Mouse (Mus musculus) cortical plate, adult 2 months (tissue): Measurements from ENCODE around the gene Braf. TPM values are rescaled to one million over a fixed set of nuclear protein-coding genes. Genes with fewer than 3 reads are reported as not detected.
"Not testable (repeated sequence)": the region's sequence is repeated elsewhere in the genome, so short reads cannot be mapped to it uniquely, and the experiment has no call there.

Experiments used
- H3K27ac ChIP-seq: fragments of 200-500 bp; 2 replicates; pipeline ENCODE4 v1.5.1; 2012; ENCODE audit warnings: low read length, control low read depth, inconsistent platforms; ENCODE audit not compliant: insufficient read depth
- H3K4me1 ChIP-seq: fragments of 200-500 bp; 2 replicates; pipeline ENCODE4 v1.6.1; 2011; ENCODE audit warnings: low read length; ENCODE audit not compliant: control insufficient read depth, insufficient read depth
- H3K4me3 ChIP-seq: fragments of 200-500 bp; 2 replicates; pipeline ENCODE4 v1.5.1; 2011; ENCODE audit warnings: mild to moderate bottlenecking, low read length, control low read depth; ENCODE audit not compliant: insufficient read depth
- CTCF ChIP-seq: fragments of 200-500 bp; IDR thresholded peaks from 2 replicates; pipeline ENCODE4 v1.5.1; 2011; ENCODE audit warnings: mild to moderate bottlenecking, control low read depth, low read length; ENCODE audit not compliant: insufficient read depth; ENCODE audit errors: extremely low read depth
- POLR2A ChIP-seq: fragments of 200-500 bp; IDR thresholded peaks from 2 replicates; pipeline ENCODE4 v1.6.1; 2011; ENCODE audit warnings: mild to moderate bottlenecking, low read length, control low read depth; ENCODE audit not compliant: insufficient read depth; ENCODE audit errors: extremely low read depth
- polyA plus RNA-seq: library from polyadenylated mRNA; depleted of rRNA; stranded (reverse); fragments of >200 nt; gene quantifications from 2 replicates; pipeline ENCODE4 v1.2.3, GENCODE M21; 2012; rRNA removed

Gene Braf
- 38.5 and 39.1 TPM in 2 replicates for polyA plus RNA-seq

- no peak for TF ChIP-seq CTCF
- peak; percentile 57; the same call in 1 of the 2 replicates for TF ChIP-seq POLR2A
- peak within 1 kb of the TSS; percentile 95 for H3K4me3 ChIP-seq
- H3K27ac ChIP-seq, result peak within 1 kb of the TSS; percentile 95
- H3K4me1 ChIP-seq, result peaks cover 6% of the 10 kb centered on the region; the same call in 1 of the 2 replicates
Measured at GRCm38 (mm10) chr6:39724866-39725711, at the start of gene Braf. Braf (minus strand) TSS chr6:39725463.

- no peak for TF ChIP-seq POLR2A
- TF ChIP-seq CTCF, result no peak
- Histone ChIP-seq H3K27ac (no peak overlapping the region), H3K4me1 (no peaks in the 10 kb centered on the region)
Measured at GRCm38 (mm10) chr6:39775029-39775428, 49.8 kb upstream of the Braf start.

GRCm38 (mm10) chr6:39757229-39757628 lies 32.0 kb upstream of the Braf start:
- no peaks in the 10 kb centered on the region for H3K4me1 ChIP-seq
- TF ChIP-seq CTCF, result no peak
- no peak overlapping the region for H3K27ac ChIP-seq
- no peak overlapping the region for H3K4me3 ChIP-seq

More at GRCm38 (mm10) chr6:39775029-39775428, 49.8 kb upstream of the Braf start:
- H3K4me3 ChIP-seq, result no peak overlapping the region

GRCm38 (mm10) chr6:39749881-39750280 lies 24.6 kb upstream of the Braf start:
- H3K4me1 ChIP-seq, result no peaks in the 10 kb centered on the region
- H3K4me3 ChIP-seq, result no peak overlapping the region
- no peak overlapping the region for H3K27ac ChIP-seq
- TF ChIP-seq CTCF (no peak), POLR2A (no peak)

GRCm38 (mm10) chr6:39747094-39747493 lies 21.8 kb upstream of the Braf start:
- no peak overlapping the region for H3K4me3 ChIP-seq
- no peak overlapping the region for H3K27ac ChIP-seq
- TF ChIP-seq CTCF, result no peak
- no peaks in the 10 kb centered on the region for H3K4me1 ChIP-seq

GRCm38 (mm10) chr6:39745456-39745855 lies 20.2 kb upstream of the Braf start:
- TF ChIP-seq POLR2A (no peak), CTCF (no peak)
- H3K4me1 ChIP-seq, result no peaks in the 10 kb centered on the region
- H3K4me3 ChIP-seq, result no peak overlapping the region
- H3K27ac ChIP-seq, result no peak overlapping the region

GRCm38 (mm10) chr6:39739698-39740097 lies 14.4 kb upstream of the Braf start:
- not testable (repeated sequence) for H3K4me1 ChIP-seq, H3K27ac ChIP-seq

GRCm38 (mm10) chr6:39728095-39728494 lies 2.8 kb upstream of the Braf start:
- Histone ChIP-seq H3K4me1 (no peaks in the 10 kb centered on the region), H3K27ac (no peak overlapping the region), H3K4me3 (no peak overlapping the region)
- no peak for TF ChIP-seq POLR2A
- TF ChIP-seq CTCF, result no peak

More at GRCm38 (mm10) chr6:39739698-39740097, 14.4 kb upstream of the Braf start:
- H3K4me3 ChIP-seq, result not testable (repeated sequence)

GRCm38 (mm10) chr6:39726149-39726548 lies 886 bp upstream of the Braf start:
- H3K4me1 ChIP-seq, result peaks cover 3% of the 10 kb centered on the region; the same call in 1 of the 2 replicates

GRCm38 (mm10) chr6:39724542-39724865 lies 759 bp downstream of the Braf start:
- Histone ChIP-seq H3K4me1 (peaks cover 6% of the 10 kb centered on the region; the same call in 1 of the 2 replicates), H3K4me3 (peak overlapping the region; percentile 95), H3K27ac (peak overlapping the region; percentile 95)
- TF ChIP-seq CTCF (no peak), POLR2A (no peak)

More at GRCm38 (mm10) chr6:39726149-39726548, 886 bp upstream of the Braf start:
- no peak overlapping the region for H3K27ac ChIP-seq
- H3K4me3 ChIP-seq, result no peak overlapping the region; the same call in 1 of the 2 replicates
- TF ChIP-seq CTCF (no peak), POLR2A (no peak)
